Mouse (Mus musculus): ENCODE data around the gene Fam187b.

The Fam187b gene

GRCm38 (mm10) chr7:30958109-30958865, 15.3 kb upstream of the Fam187b start:
- DNase-seq (ENCODE audit: low spot score in 2 of 2), result no peak

- no peak for DNase-seq (ENCODE audit: low spot score in 2 of 2)
Observed at GRCm38 (mm10) chr7:30958866-30959487, 14.6 kb upstream of the Fam187b start.

GRCm38 (mm10) chr7:30959786-30960349, 13.7 kb upstream of the Fam187b start:
- no peak for DNase-seq (ENCODE audit: low spot score in 2 of 2)

- DNase-seq (ENCODE audit: low spot score in 2 of 2), result no peak
Observed at GRCm38 (mm10) chr7:30962862-30963261, 10.7 kb upstream of the Fam187b start.

GRCm38 (mm10) chr7:30964366-30964765, 9.2 kb upstream of the Fam187b start:
- no peak for DNase-seq (ENCODE audit: low spot score in 2 of 2)

GRCm38 (mm10) chr7:30965677-30966076, 7.9 kb upstream of the Fam187b start:
- no peak for DNase-seq (ENCODE audit: low spot score in 2 of 2)

GRCm38 (mm10) chr7:30966657-30967056, 6.9 kb upstream of the Fam187b start:
- peak; percentile 15 to 45 for DNase-seq (ENCODE audit: low spot score in 2 of 2)

- DNase-seq (ENCODE audit: low spot score in 2 of 2), result no peak
Observed at GRCm38 (mm10) chr7:30968611-30969010, 5.0 kb upstream of the Fam187b start.

- DNase-seq (ENCODE audit: low spot score in 2 of 2), result no peak
Observed at GRCm38 (mm10) chr7:30969174-30969573, 4.4 kb upstream of the Fam187b start.

GRCm38 (mm10) chr7:30971901-30972300, 1.7 kb upstream of the Fam187b start:
- DNase-seq (ENCODE audit: low spot score in 2 of 2), result no peak

- no peak for DNase-seq (ENCODE audit: low spot score in 2 of 2)
Observed at GRCm38 (mm10) chr7:30972426-30973250, 952 bp upstream of the Fam187b start.

GRCm38 (mm10) chr7:30973251-30973500, 414 bp upstream of the Fam187b start, which contains the start of gene Lsr:
Gene Lsr (minus strand): TSS chr7:30973464.
- no peak for DNase-seq (ENCODE audit: low spot score in 2 of 2)

GRCm38 (mm10) chr7:30981703-30982102, 8.1 kb downstream of the Fam187b start:
- DNase-seq (ENCODE audit: low spot score in 2 of 2), result no peak

GRCm38 (mm10) chr7:30985357-30985756, 11.8 kb downstream of the Fam187b start:
- no peak for DNase-seq (ENCODE audit: low spot score in 2 of 2)

GRCm38 (mm10) chr7:30988519-30989162, 15.1 kb downstream of the Fam187b start:
- DNase-seq (ENCODE audit: low spot score in 2 of 2), result no peak

GRCm38 (mm10) chr7:30992148-30992547, 18.6 kb downstream of the Fam187b start:
- no peak for DNase-seq (ENCODE audit: low spot score in 2 of 2)

- no peak for DNase-seq (ENCODE audit: low spot score in 2 of 2)
Observed at GRCm38 (mm10) chr7:30993986-30994385, 20.4 kb downstream of the Fam187b start.

GRCm38 (mm10) chr7:30996491-30996890, 22.9 kb downstream of the Fam187b start:
- no peak for DNase-seq (ENCODE audit: low spot score in 2 of 2)

- DNase-seq (ENCODE audit: low spot score in 2 of 2), result peak; percentile 60 to 61
Observed at GRCm38 (mm10) chr7:31000505-31001020, 27.0 kb downstream of the Fam187b start.

- peak; percentile 79 to 82 for DNase-seq (ENCODE audit: low spot score in 2 of 2)
Observed at GRCm38 (mm10) chr7:31002650-31003049, 29.1 kb downstream of the Fam187b start.

GRCm38 (mm10) chr7:31007775-31008174, 34.2 kb downstream of the Fam187b start:
- DNase-seq (ENCODE audit: low spot score in 2 of 2), result no peak

- DNase-seq (ENCODE audit: low spot score in 2 of 2), result no peak
Observed at GRCm38 (mm10) chr7:31008175-31008574, 34.6 kb downstream of the Fam187b start.
